Mouse (Mus musculus): ENCODE data around the gene Fkbpl. TPM values are rescaled to one million over a fixed set of nuclear protein-coding genes. Genes with fewer than 3 reads are reported as not detected.

Fkbpl gene
- total and polyA plus RNA-seq, 3 experiments, result 6.4 to 7.0 TPM; not detected in 1

DNA sequence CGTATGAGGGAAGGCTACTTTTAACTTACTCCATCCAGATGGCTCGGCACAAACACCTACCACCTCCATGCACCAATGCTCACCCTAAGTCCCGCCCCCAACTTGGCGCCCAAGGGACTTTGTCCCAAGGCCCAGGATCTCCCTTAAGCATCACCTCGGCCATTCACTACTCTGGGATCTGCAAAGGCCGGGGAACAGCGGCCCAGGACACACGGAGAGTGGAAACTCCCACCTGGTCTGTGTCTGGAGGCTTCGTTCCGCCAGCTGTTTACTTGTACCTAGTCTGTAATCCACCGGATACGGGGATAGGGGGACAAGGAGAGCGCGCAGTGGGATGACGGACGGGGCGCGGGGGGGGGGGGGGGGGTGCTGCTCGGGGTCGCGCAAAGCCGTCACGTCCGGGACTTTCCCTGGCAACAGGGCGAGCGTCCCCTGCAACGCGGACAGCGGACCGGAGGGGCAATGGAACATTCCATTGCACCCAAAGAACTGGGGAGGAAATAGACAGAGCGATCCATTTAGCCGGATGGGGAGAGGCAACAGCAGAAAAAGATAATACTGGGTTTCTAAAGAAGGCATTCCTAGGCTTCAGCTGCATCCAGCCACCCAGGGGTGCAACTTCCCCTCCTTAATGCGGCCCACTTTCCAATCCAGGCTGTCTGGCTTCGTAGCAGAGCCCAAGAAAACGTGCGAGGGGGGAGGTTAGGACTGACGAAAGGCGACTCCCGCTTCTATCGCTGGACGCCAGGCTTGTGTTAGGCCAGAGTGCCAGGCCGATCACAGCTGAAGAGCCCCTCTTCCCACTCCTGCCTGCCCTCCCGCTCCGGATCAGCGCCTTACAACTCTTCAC, 17.2 kb upstream of the Fkbpl start (continued):
- TF ChIP-seq TCF12 (IDR thresholded peaks at IDR 0.05; ENCODE audit: low read depth, low read length) (peak; percentile 25; the same call in 1 of the 2 replicates), RAD21 (IDR thresholded peaks at IDR 0.05; ENCODE audit: low read depth, low read length) (no peak), TBP (IDR thresholded peaks at IDR 0.05; ENCODE audit: low read depth, low read length) (peak; percentile 87), E2F4 (IDR thresholded peaks at IDR 0.05; ENCODE audit: borderline replicate concordance, low read depth, low read length) (no peak), ETS1 (IDR thresholded peaks at IDR 0.05; ENCODE audit: low read depth, low read length) (peak; percentile 66), ZMIZ1 (IDR thresholded peaks at IDR 0.05; ENCODE audit: low read depth, low read length) (peak; percentile 45), RCOR1 (IDR thresholded peaks at IDR 0.05; ENCODE audit: low read depth, low read length) (0 out of 2 replicates have a peak, but pooled peaks have one; percentile 19), ELF1 (IDR thresholded peaks at IDR 0.05; ENCODE audit: low read depth, low read length) (peak; percentile 50), KAT2A (conservative IDR thresholded peaks at IDR 0.05; ENCODE audit: low read depth, low read length) (no peak; the same call in 1 of the 2 replicates), MAX (IDR thresholded peaks at IDR 0.05; ENCODE audit: low read length) (peak; percentile 69), CHD1 (IDR thresholded peaks at IDR 0.05; ENCODE audit: low read depth, low read length) (peak; percentile 99), SMC3 (IDR thresholded peaks at IDR 0.05; ENCODE audit: low read depth, low read length) (no peak), GABPA (IDR thresholded peaks at IDR 0.05; ENCODE audit: low read depth, low read length) (no peak), POLR2AphosphoS2 (IDR thresholded peaks at IDR 0.05; ENCODE audit: low read length) (peak; percentile 85; the same call in 1 of the 2 replicates)

DNA sequence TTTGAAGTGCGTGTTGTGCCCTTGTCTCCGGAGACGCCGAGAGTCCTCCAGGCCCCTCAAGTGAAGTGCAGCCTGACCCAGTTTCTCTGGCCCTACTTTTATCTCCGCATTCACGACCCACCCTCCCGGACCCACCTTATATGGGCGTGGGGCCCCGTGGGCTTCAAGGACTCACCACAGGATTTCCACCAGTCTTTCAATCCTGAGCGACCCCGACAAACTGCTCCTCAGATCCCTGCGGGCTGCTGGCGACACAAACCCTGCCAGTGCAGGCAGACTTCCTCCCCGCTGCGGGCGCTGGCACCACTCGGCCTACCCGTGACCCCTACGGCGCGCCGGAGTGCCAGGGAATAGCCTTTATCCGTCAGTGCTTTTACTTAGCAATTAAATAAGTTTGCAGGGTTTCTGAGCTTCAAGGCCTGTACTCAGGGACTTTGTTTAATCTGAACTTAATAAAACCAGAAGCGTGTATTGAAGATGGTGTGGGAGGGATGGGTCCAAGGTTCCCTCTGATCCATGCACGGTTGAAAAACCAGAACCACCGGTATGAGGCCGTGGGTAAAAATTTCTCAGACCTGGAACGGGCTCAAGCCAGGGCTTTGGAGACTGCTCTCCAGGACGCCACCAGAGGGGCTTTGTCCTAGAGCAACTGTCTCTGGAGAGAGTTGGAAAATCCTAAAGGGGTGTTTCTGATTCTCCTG, 16.5 kb upstream of the Fkbpl start, which contains the start of gene Ppt2:
Ppt2 (minus strand) TSS at position 568 of the 701 bp plus-strand sequence.
- peaks cover 0 to 13% of the 10 kb centered on the region in 2 experiments; a peak in 3 of 4 replicates for H3K36me3 ChIP-seq (ENCODE audit: control insufficient read depth in 1 of 2, insufficient read depth in 2 of 2, low read length in 2 of 2)
- peak within 1 kb of the TSS; percentile 94 for H3K27ac ChIP-seq (ENCODE audit: control insufficient read depth, low read depth, low read length)
- H3K27me3 ChIP-seq (ENCODE audit: control insufficient read depth in 1 of 2, insufficient read depth in 2 of 2, low read length in 2 of 2), result no peaks in the 10 kb centered on the region; a peak in 1 of 4 replicates
- TF ChIP-seq ZMIZ1 (IDR thresholded peaks at IDR 0.05; ENCODE audit: low read depth, low read length) (0 out of 2 replicates have a peak, but pooled peaks have one; percentile 7), ZNF384 (IDR thresholded peaks at IDR 0.05; ENCODE audit: low read depth, low read length) (no peak), MAZ (IDR thresholded peaks at IDR 0.05; ENCODE audit: low read depth, low read length) (0 out of 2 replicates have a peak, but pooled peaks have one; percentile 14), POLR2A (IDR thresholded peaks at IDR 0.05; ENCODE audit: control insufficient read depth in 1 of 2, insufficient read depth in 1 of 2, low read depth in 1 of 2, low read length in 2 of 2, poor library complexity in 1 of 2) (peak in 1 of 2 experiments; percentile 13; a peak in 1 of 4 replicates), MAFK (IDR thresholded peaks at IDR 0.05; ENCODE audit: borderline replicate concordance, low read depth, low read length) (no peak), TCF12 (IDR thresholded peaks at IDR 0.05; ENCODE audit: low read depth, low read length) (0 out of 2 replicates have a peak, but pooled peaks have one; percentile 4), SIN3A (IDR thresholded peaks at IDR 0.05; ENCODE audit: low read length) (no peak), GABPA (IDR thresholded peaks at IDR 0.05; ENCODE audit: low read depth, low read length) (no peak), UBTF (IDR thresholded peaks at IDR 0.05; ENCODE audit: borderline replicate concordance, insufficient read depth, low read depth, low read length) (peak; percentile 67; the same call in 1 of the 2 replicates)
- peaks cover 16% of the 10 kb centered on the region for H3K79me2 ChIP-seq (ENCODE audit: control insufficient read depth, insufficient read depth, low read length, poor library complexity)
- peaks cover 0 to 26% of the 10 kb centered on the region in 2 experiments; a peak in 3 of 4 replicates for H3K4me1 ChIP-seq (ENCODE audit: control insufficient read depth in 1 of 2, insufficient read depth in 2 of 2, low read length in 2 of 2)
- no peaks in the 10 kb centered on the region for H3K9me3 ChIP-seq (replicated peaks; ENCODE audit: insufficient read depth, low read length)
- H3K9ac ChIP-seq (ENCODE audit: control insufficient read depth, low read depth, low read length, poor library complexity, severe bottlenecking), result peak within 1 kb of the TSS; percentile 90
- DNase-seq (ENCODE audit: low read depth, low spot score), result no peak
- peak within 1 kb of the TSS; percentile 61 to 91 for H3K4me3 ChIP-seq (ENCODE audit: control insufficient read depth in 1 of 2, insufficient read depth in 1 of 2, low read depth in 2 of 2, low read length in 2 of 2)
